Mouse (Mus musculus) ES-E14 (cell line): ENCODE data around the gene Rspo1.

Source experiments
- CHD2 ChIP-seq: IDR thresholded peaks from 2 replicates; pipeline ENCODE4 v1.6.1; 2014; ENCODE audit warnings: mild to moderate bottlenecking, low read depth, low read length, inconsistent platforms
- MAFK ChIP-seq: IDR thresholded peaks from 2 replicates; pipeline ENCODE4 v1.6.1; 2014; ENCODE audit warnings: mild to moderate bottlenecking, low read depth, low read length, inconsistent platforms; ENCODE audit not compliant: insufficient read depth
- ZC3H11A ChIP-seq: IDR thresholded peaks from 2 replicates; pipeline ENCODE4 v1.6.1; 2012; ENCODE audit warnings: low read depth, mild to moderate bottlenecking, inconsistent platforms, low read length, borderline replicate concordance

DNA sequence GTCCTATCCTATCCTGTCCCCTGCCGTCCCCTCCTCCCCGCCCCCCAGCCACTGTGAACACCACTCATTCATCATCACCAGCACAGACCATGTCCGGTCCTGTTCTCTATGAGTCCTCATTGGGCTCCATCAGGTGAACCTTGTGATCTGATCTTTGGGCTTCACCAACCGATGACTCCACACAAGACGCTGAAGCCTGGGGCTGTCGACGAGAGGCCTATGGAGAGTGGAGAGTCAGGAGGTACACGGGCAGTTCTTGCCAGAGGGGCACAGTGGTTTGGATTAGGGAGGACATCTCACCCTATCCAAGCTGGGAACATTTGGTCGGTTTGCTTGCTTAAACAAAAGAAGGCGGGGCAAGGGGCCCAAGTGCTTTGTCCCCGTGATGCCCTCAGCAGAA is 16.0 kb upstream of the Rspo1 start:
- TF ChIP-seq CHD2, result no peak
- TF ChIP-seq MAFK, result no peak
- TF ChIP-seq ZC3H11A, result no peak
